Mouse (Mus musculus): ENCODE measurements at regions not wholly inside any gene's neighbourhood (a gene's known extent, or its start where the extent isn't known, plus 50 kb on each side); places are given as distances from the start of the nearest gene placed in this dataset.
A peak's percentile ranks its signal among the peaks of the same experiment; 100 is the strongest.

DNA sequence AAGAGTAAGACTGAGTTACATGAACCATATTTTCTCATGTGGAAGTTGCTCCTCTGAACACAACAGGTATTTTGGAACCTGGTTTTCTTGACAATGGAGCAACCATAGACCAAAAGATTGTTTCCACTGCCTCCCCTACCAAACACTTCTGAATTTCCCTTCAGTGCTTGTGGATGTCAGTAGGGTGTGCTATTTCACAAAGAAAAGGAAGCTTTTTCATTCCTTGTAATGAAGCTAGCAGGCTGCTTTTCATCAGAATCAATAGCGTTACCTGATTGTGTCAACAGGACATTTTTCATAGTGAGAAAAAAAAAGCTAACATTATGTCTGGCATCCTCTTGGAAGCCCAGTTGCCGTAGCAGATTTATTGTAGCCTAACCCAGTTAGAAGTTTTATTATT lies 124.8 kb upstream of the Kcnab1 start:
- TF ChIP-seq CTCF (IDR thresholded peaks at IDR 0.05; ENCODE audit: low read depth): peak; percentile 77
- no peak overlapping the region for H3K4me3 ChIP-seq (ENCODE audit: low read length)
- peak; percentile 63 for ATAC-seq
- H3K9ac ChIP-seq (replicated peaks; ENCODE audit: low read length): no peak overlapping the region
- no peak overlapping the region for H3K4me2 ChIP-seq (ENCODE audit: low read depth, low read length)
- peak; percentile 73 for DNase-seq (ENCODE audit: low spot score)
- no peaks in the 10 kb centered on the region for H3K4me1 ChIP-seq (ENCODE audit: insufficient read depth, low read length)
- no peaks in the 10 kb centered on the region for H3K9me3 ChIP-seq (ENCODE audit: low read length)
- WGBS: 45% methylated on average over 2 of the region's 2 CpGs
- H3K27ac ChIP-seq: no peak overlapping the region
- H3K36me3 ChIP-seq (ENCODE audit: insufficient read depth, low read length): no peaks in the 10 kb centered on the region
- no peaks in the 10 kb centered on the region for H3K27me3 ChIP-seq (ENCODE audit: insufficient read depth, low read length)

DNA sequence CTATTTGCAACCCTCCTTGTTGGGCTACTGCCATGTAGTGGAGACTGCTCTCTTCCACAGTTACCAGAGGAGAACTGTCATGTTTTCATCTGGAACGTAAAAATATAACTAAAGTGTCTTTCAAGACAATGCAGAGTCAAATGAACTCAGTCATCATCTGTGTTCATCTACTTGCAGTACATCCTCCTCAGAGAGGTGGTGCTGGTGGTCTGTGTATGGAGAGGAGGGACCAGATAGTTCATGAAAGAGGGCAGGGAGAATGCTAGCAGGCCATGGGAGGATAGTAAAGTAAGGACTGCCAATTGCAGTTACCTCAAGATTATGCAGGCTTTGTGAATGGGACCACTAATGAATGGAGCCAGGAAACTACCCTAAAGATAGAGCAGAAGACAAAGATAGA lies 121.5 kb upstream of the Kcnab1 start:
- H3K9ac ChIP-seq (replicated peaks; ENCODE audit: low read length): no peak overlapping the region
- peak; percentile 78 for TF ChIP-seq CTCF (IDR thresholded peaks at IDR 0.05; ENCODE audit: low read depth)
- no peaks in the 10 kb centered on the region for H3K4me1 ChIP-seq (ENCODE audit: insufficient read depth, low read length)
- no peak overlapping the region for H3K27ac ChIP-seq
- ATAC-seq: peak; percentile 69; the same call in 1 of the 2 replicates
- H3K27me3 ChIP-seq (ENCODE audit: insufficient read depth, low read length): no peaks in the 10 kb centered on the region
- H3K9me3 ChIP-seq (ENCODE audit: low read length): no peaks in the 10 kb centered on the region
- no peaks in the 10 kb centered on the region for H3K36me3 ChIP-seq (ENCODE audit: insufficient read depth, low read length)
- DNase-seq (ENCODE audit: low spot score): peak; percentile 35
- 75% methylated on average over 1 of the region's 1 CpGs for WGBS
- no peak overlapping the region for H3K4me2 ChIP-seq (ENCODE audit: low read depth, low read length)
- no peak overlapping the region for H3K4me3 ChIP-seq (ENCODE audit: low read length)

DNA sequence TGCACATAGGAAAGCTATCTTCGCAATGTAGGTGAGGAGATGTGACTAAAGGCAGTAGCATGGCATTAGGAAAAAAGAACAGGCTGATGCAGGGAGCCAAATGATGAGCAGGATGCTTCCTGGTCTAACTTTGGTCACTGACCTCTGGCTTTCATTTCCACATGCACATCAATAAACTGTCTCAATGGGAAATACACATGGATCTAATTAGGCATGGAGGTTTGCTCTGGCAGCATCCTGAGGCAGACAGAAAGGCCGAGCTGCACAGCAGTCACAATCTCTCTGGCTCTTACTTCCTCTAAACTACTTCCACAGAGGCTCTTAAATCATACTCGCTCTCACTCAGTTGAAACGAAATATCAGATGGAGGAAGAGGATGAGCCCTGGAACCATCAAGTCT lies 112.7 kb upstream of the Kcnab1 start:
- no peak for ATAC-seq
- Histone ChIP-seq H3K9me3 (ENCODE audit: low read length) (no peaks in the 10 kb centered on the region), H3K4me1 (ENCODE audit: insufficient read depth, low read length) (no peaks in the 10 kb centered on the region), H3K27ac (no peak overlapping the region), H3K36me3 (ENCODE audit: insufficient read depth, low read length) (no peaks in the 10 kb centered on the region), H3K9ac (replicated peaks; ENCODE audit: low read length) (no peak overlapping the region), H3K27me3 (ENCODE audit: insufficient read depth, low read length) (no peaks in the 10 kb centered on the region), H3K4me3 (ENCODE audit: low read length) (no peak overlapping the region), H3K4me2 (ENCODE audit: low read depth, low read length) (no peak overlapping the region)
- DNase-seq (ENCODE audit: low spot score): no peak
- WGBS: 86% methylated on average over 4 of the region's 4 CpGs
- no peak for TF ChIP-seq CTCF (IDR thresholded peaks at IDR 0.05; ENCODE audit: low read depth)

DNA sequence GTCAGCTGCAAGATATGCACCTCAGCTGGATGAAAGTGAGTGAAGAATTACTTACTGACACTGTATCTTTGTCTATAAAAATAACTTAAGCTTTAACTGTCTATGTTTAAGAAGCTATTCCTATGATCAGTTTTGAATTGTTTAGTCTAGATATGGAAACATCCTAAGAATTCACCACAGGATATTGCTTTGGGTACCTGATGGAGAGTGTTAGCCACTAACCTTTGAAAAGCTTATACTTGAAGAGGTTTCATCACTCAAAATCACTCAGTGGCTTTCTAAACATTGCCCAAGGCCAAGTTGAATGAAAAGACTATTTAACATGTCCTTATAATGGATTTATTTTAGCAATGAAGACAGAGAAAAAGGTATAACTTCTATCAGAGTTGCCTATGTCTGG lies 111.6 kb upstream of the Kcnab1 start:
- no peaks in the 10 kb centered on the region for H3K27me3 ChIP-seq (ENCODE audit: insufficient read depth, low read length)
- H3K4me1 ChIP-seq (ENCODE audit: insufficient read depth, low read length): no peaks in the 10 kb centered on the region
- no peaks in the 10 kb centered on the region for H3K36me3 ChIP-seq (ENCODE audit: insufficient read depth, low read length)
- H3K9ac ChIP-seq (replicated peaks; ENCODE audit: low read length): no peak overlapping the region
- no peak for DNase-seq (ENCODE audit: low spot score)
- H3K4me3 ChIP-seq (ENCODE audit: low read length): no peak overlapping the region
- H3K9me3 ChIP-seq (ENCODE audit: low read length): no peaks in the 10 kb centered on the region
- H3K27ac ChIP-seq: no peak overlapping the region
- TF ChIP-seq CTCF (IDR thresholded peaks at IDR 0.05; ENCODE audit: low read depth): no peak
- no peak overlapping the region for H3K4me2 ChIP-seq (ENCODE audit: low read depth, low read length)
- no peak for ATAC-seq

DNA sequence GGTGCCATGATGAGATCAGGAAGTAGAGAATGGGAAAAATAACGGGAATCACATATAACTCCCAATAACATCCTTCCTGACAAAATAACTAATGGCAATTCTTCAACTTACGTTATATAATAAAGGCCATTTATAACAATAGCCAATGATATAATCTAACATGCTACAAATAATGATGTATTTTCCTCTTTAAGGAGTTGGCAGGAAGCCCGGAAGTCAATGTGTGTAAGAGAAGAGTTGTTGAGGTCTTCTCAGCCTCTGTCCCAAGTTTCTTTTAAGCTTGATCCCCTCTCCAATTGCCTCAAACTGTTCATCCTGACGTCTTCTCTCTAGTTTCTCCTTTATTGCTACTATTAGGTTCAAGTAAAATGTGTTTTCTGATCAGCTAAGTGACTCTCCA lies 108.1 kb upstream of the Kcnab1 start:
- TF ChIP-seq CTCF (IDR thresholded peaks at IDR 0.05; ENCODE audit: low read depth): no peak
- 73% methylated on average over 4 of the region's 4 CpGs for WGBS
- ATAC-seq: no peak

DNA sequence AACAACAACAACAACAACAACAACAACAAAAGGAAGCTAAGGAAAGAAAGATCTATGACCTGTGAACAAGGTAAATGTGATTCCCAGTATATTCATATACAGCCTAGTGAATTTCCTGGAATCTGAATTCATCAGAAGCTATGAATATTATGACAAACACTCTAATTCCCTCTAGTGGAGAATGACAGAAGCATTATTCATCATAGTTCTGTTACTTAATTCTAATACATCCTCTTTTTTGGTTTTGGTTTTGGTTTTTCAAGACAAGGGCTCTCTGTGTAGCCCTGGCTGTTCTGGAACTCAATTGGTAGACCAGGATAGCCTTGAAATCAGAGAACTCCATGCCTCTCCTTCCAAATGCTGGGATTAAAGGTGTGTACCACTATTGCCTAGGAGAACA lies 106.6 kb upstream of the Kcnab1 start:
- Histone ChIP-seq H3K27me3 (ENCODE audit: insufficient read depth, low read length) (no peaks in the 10 kb centered on the region), H3K4me1 (ENCODE audit: insufficient read depth, low read length) (no peaks in the 10 kb centered on the region), H3K9ac (replicated peaks; ENCODE audit: low read length) (no peak overlapping the region), H3K27ac (no peak overlapping the region), H3K4me2 (ENCODE audit: low read depth, low read length) (no peak overlapping the region), H3K4me3 (ENCODE audit: low read length) (no peak overlapping the region), H3K36me3 (ENCODE audit: insufficient read depth, low read length) (no peaks in the 10 kb centered on the region), H3K9me3 (ENCODE audit: low read length) (no peaks in the 10 kb centered on the region)
- no peak for TF ChIP-seq CTCF (IDR thresholded peaks at IDR 0.05; ENCODE audit: low read depth)
- ATAC-seq (no peak), DNase-seq (ENCODE audit: low spot score) (no peak)

More for the DNA sequence above, 108.1 kb upstream of the Kcnab1 start:
- Histone ChIP-seq H3K9ac (replicated peaks; ENCODE audit: low read length) (no peak overlapping the region), H3K4me3 (ENCODE audit: low read length) (no peak overlapping the region), H3K9me3 (ENCODE audit: low read length) (no peaks in the 10 kb centered on the region), H3K4me1 (ENCODE audit: insufficient read depth, low read length) (no peaks in the 10 kb centered on the region), H3K4me2 (ENCODE audit: low read depth, low read length) (no peak overlapping the region), H3K27ac (no peak overlapping the region), H3K27me3 (ENCODE audit: insufficient read depth, low read length) (no peaks in the 10 kb centered on the region), H3K36me3 (ENCODE audit: insufficient read depth, low read length) (no peaks in the 10 kb centered on the region)
- peak; percentile 12 for DNase-seq (ENCODE audit: low spot score)

DNA sequence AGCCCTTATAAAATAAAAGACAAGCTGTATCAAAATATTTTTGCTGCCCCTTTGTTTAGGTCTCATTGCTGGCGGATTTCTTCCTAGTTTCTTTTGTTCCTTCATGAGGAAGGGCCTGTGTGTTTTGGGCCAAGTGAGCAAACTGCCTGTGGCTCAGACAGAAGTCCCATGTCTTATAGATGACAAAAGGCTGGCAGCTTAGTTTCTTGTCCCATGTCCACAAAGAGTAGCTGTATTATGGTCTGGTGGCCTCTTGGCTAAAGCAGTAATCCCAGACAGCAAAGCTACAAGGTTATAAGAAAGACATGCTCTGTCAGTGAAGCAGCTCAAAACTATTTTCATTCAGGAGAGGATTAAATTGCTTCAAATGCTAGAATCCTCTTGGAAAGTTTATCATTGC lies 103.1 kb upstream of the Kcnab1 start:
- H3K4me3 ChIP-seq (ENCODE audit: low read length): no peak overlapping the region
- H3K9me3 ChIP-seq (ENCODE audit: low read length): no peaks in the 10 kb centered on the region
- DNase-seq (ENCODE audit: low spot score) (no peak), ATAC-seq (no peak)
- WGBS: 54% methylated on average over 1 of the region's 1 CpGs
- H3K4me2 ChIP-seq (ENCODE audit: low read depth, low read length): no peak overlapping the region
- no peak overlapping the region for H3K27ac ChIP-seq
- no peaks in the 10 kb centered on the region for H3K27me3 ChIP-seq (ENCODE audit: insufficient read depth, low read length)
- H3K36me3 ChIP-seq (ENCODE audit: insufficient read depth, low read length): no peaks in the 10 kb centered on the region
- no peak for TF ChIP-seq CTCF (IDR thresholded peaks at IDR 0.05; ENCODE audit: low read depth)
- H3K9ac ChIP-seq (replicated peaks; ENCODE audit: low read length): no peak overlapping the region
- H3K4me1 ChIP-seq (ENCODE audit: insufficient read depth, low read length): no peaks in the 10 kb centered on the region
